8 mouse cellular contexts compared by ENCODE assay signal in the genomic region with DNA sequence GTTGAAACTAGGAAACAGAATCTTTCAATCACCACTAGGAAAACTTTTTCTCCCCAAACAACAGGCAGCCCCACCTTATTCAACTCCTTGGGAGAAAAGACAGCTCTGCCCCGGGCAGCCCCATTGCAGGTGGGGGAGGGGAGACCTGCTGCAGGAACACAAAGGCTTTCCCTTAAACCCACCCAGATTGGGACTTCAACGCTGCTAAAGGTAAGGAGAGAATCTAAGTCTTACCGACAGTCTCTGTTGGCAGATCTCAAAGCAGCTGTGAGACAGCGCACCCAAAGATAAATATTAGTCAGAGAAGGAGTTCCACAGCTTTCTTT. TPM values are rescaled to one million over a fixed set of nuclear protein-coding genes. Genes with fewer than 3 reads are reported as not detected.
DNase-seq lines count a peak whose midpoint lies in the region; ATAC-seq and TF ChIP-seq lines count a peak whose summit lies in the region.

No protein-coding gene starts in this region.

- TF ChIP-seq CTCF in lung, adult 2 months (IDR thresholded peaks at IDR 0.05; ENCODE audit: insufficient read depth, low read length), result no peak
- no peak for TF ChIP-seq CTCF in hindbrain, postnatal 0 days (IDR thresholded peaks at IDR 0.05; ENCODE audit: low read depth)

- 21% methylated on average over 4 of the region's 4 CpGs for WGBS in lung, adult 2 months
- WGBS in embryonic facial prominence, embryonic 14.5 days, result 9% methylated on average over 4 of the region's 4 CpGs
- WGBS in hindbrain, postnatal 0 days, result 10% methylated on average over 4 of the region's 4 CpGs
- WGBS in neural tube, embryonic 13.5 days, result 12% methylated on average over 4 of the region's 4 CpGs

- peak; percentile 85 for ATAC-seq in embryonic facial prominence, embryonic 14.5 days (ENCODE audit: low read depth)
- peak; percentile 90 for ATAC-seq in hindbrain, postnatal 0 days
- peak; percentile 93 for ATAC-seq in neural tube, embryonic 13.5 days (ENCODE audit: low read depth)

- H3K4me3 ChIP-seq in lung, adult 2 months (replicated peaks; ENCODE audit: extremely low read depth, low read depth, low read length), result no peak overlapping the region
- peak overlapping the region; percentile 10; the same call in 1 of the 2 replicates for H3K4me3 ChIP-seq in embryonic facial prominence, embryonic 14.5 days (ENCODE audit: low read depth, low read length)
- 0 out of 2 replicates have a peak overlapping the region, but pooled peaks have one; percentile 10 for H3K4me3 ChIP-seq in hindbrain, postnatal 0 days (ENCODE audit: low read length)
- peak overlapping the region; percentile 20 for H3K4me3 ChIP-seq in neural tube, embryonic 13.5 days

- no peaks in the 10 kb centered on the region for H3K4me1 ChIP-seq in lung, adult 2 months (ENCODE audit: control insufficient read depth, insufficient read depth, low read length)
- H3K4me1 ChIP-seq in embryonic facial prominence, embryonic 14.5 days (ENCODE audit: control insufficient read depth, insufficient read depth, low read length), result no peaks in the 10 kb centered on the region
- no peaks in the 10 kb centered on the region for H3K4me1 ChIP-seq in hindbrain, postnatal 0 days (ENCODE audit: insufficient read depth, low read length)
- H3K4me1 ChIP-seq in neural tube, embryonic 13.5 days (replicated peaks), result 0 out of 2 replicates have a peak, but pooled peaks cover 3% of the 10 kb centered on the region

- peak; percentile 4 for DNase-seq in lung, postnatal 36 days
- no peak for DNase-seq in lung, adult 2 months
- DNase-seq in embryonic facial prominence, embryonic 14.5 days (ENCODE audit: low spot score), result peak; percentile 32
- peak; percentile 60 for DNase-seq in hindbrain, postnatal 0 days (ENCODE audit: low spot score)
- no peak for DNase-seq in layer of hippocampus, postnatal 36 days
- no peak for DNase-seq in cerebellum, adult 18-20 months
- no peak for DNase-seq in frontal cortex, postnatal 25 days (ENCODE audit: low spot score in 2 of 2)

- H3K9me3 ChIP-seq in embryonic facial prominence, embryonic 14.5 days (ENCODE audit: control insufficient read depth, low read length), result no peaks in the 10 kb centered on the region
- no peaks in the 10 kb centered on the region for H3K9me3 ChIP-seq in hindbrain, postnatal 0 days (ENCODE audit: low read length)
- H3K9me3 ChIP-seq in neural tube, embryonic 13.5 days, result no peaks in the 10 kb centered on the region

- no peak overlapping the region for H3K27ac ChIP-seq in embryonic facial prominence, embryonic 14.5 days (replicated peaks; ENCODE audit: low read depth, low read length)
- peak overlapping the region; percentile 28 for H3K27ac ChIP-seq in hindbrain, postnatal 0 days
- peak overlapping the region; percentile 80 for H3K27ac ChIP-seq in neural tube, embryonic 13.5 days (replicated peaks)

- H3K4me2 ChIP-seq in embryonic facial prominence, embryonic 14.5 days (ENCODE audit: low read depth, low read length), result peak overlapping the region; percentile 43
- H3K4me2 ChIP-seq in hindbrain, postnatal 0 days (ENCODE audit: low read depth, low read length), result peak overlapping the region; percentile 35
- peak overlapping the region; percentile 47 for H3K4me2 ChIP-seq in neural tube, embryonic 13.5 days

- H3K36me3 ChIP-seq in embryonic facial prominence, embryonic 14.5 days (ENCODE audit: control insufficient read depth, insufficient read depth, low read length), result no peaks in the 10 kb centered on the region
- H3K36me3 ChIP-seq in hindbrain, postnatal 0 days (ENCODE audit: insufficient read depth, low read length), result no peaks in the 10 kb centered on the region
- H3K36me3 ChIP-seq in neural tube, embryonic 13.5 days, result no peaks in the 10 kb centered on the region

- H3K9ac ChIP-seq in embryonic facial prominence, embryonic 14.5 days (ENCODE audit: low read depth, low read length), result peak overlapping the region; percentile 26; the same call in 1 of the 2 replicates
- H3K9ac ChIP-seq in hindbrain, postnatal 0 days (replicated peaks; ENCODE audit: low read length), result 0 out of 2 replicates have a peak overlapping the region, but pooled peaks have one; percentile 6
- H3K9ac ChIP-seq in neural tube, embryonic 13.5 days, result peak overlapping the region; percentile 54

- no peaks in the 10 kb centered on the region for H3K27me3 ChIP-seq in embryonic facial prominence, embryonic 14.5 days (replicated peaks; ENCODE audit: control insufficient read depth, insufficient read depth, low read length)
- no peaks in the 10 kb centered on the region for H3K27me3 ChIP-seq in hindbrain, postnatal 0 days (ENCODE audit: insufficient read depth, low read length)
- H3K27me3 ChIP-seq in neural tube, embryonic 13.5 days, result no peaks in the 10 kb centered on the region

- TF ChIP-seq POLR2A in lung, adult 2 months (IDR thresholded peaks at IDR 0.05; ENCODE audit: borderline replicate concordance, extremely low read depth, low read depth, low read length), result no peak

RNA-seq across cellular contexts. Expression of gene Gm26661, which starts 41.7 kb away (rescaled TPM):
- not detected in 2 replicates for polyA plus RNA-seq in lung, adult 2 months (2012; rRNA removed)
- polyA plus RNA-seq in embryonic facial prominence, embryonic 14.5 days (2014; fragmentation: Nextera tagmentation; extraction: Ambion mirVana), result 0.67 TPM in 1 of 2 replicates, not detected in the other
- not detected in 2 replicates for total RNA-seq in hindbrain, postnatal 0 days (2014; rRNA removed)
- 0.94 TPM in 1 of 2 replicates, not detected in the other for polyA plus RNA-seq in hindbrain, postnatal 0 days (2015; fragmentation: Nextera tagmentation; extraction: Ambion mirVana)
- not detected in 2 replicates for polyA plus RNA-seq in neural tube, embryonic 13.5 days (2015; fragmentation: Nextera tagmentation; extraction: Ambion mirVana)
- not detected for total RNA-seq in layer of hippocampus, postnatal 36 days (2021)

Comparison
In these comparisons a context has a peak if more than half of its experiments do, and no peak if none do; other contexts are left out.
1. DNase-seq: peak in lung, postnatal 36 days (single experiment), embryonic facial prominence, embryonic 14.5 days (single experiment) and hindbrain, postnatal 0 days (single experiment); none in lung, adult 2 months (single experiment), layer of hippocampus, postnatal 36 days (0 of 2), cerebellum, adult 18-20 months (0 of 2) and frontal cortex, postnatal 25 days (0 of 2).
2. Peak in every context shown above with its lines, with median percentiles within 50 percentile points of each other: ATAC-seq, H3K4me2 ChIP-seq and H3K9ac ChIP-seq.